Mouse (Mus musculus): ENCODE measurements around the gene Henmt1.

DNA sequence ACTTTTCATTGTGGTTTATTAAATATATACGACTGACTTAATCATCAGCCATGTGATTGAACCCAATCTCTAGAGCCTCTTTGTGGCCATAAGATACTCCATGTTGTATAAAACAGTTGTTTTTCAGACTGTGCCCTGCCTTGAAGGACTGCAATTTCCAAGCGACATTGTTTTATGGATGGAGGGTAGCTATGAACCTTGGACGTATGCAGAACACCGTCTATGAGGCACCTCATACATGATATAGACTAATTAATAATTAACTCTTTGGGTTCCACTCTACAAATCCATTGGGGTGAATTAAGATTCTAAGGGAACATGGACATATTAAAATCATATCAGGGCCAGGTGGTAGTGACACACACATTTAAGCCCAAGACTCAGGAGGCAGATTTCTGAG is 14.0 kb upstream of the Henmt1 start:
- TF ChIP-seq POLR2A (IDR thresholded peaks at IDR 0.05; ENCODE audit: low read depth, low read length) (no peak), CTCF (conservative IDR thresholded peaks at IDR 0.05; ENCODE audit: insufficient read depth, insufficient read length, low read depth, low read length) (no peak)
